Mouse (Mus musculus) c-Kit-negative CD71-positive TER-119-positive erythroid progenitor cells, embryonic 14.5 days (primary cell): Measurements from ENCODE around the gene Zfp935.
"Not testable (repeated sequence)": the region's sequence is repeated elsewhere in the genome, so short reads cannot be mapped to it uniquely, and the experiment has no call there.

Source experiments
- DNase-seq: peaks from one replicate; pipeline ENCODE4 v3.0.0-alpha.2; 2013; ENCODE audit warnings: low read depth, low spot score

Gene Zfp935

GRCm38 (mm10) chr13:62558189-62559110 lies at the start of gene Zfp935:
TSS of gene Zfp935 (minus strand) at chr13:62558511.
- peak; percentile 0 for DNase-seq

GRCm38 (mm10) chr13:62571099-62571498 lies 12.8 kb upstream of the Zfp935 start, which contains the start of gene Zfp934:
TSS of gene Zfp934 (minus strand) at chr13:62571199.
- not testable (repeated sequence) for DNase-seq

- DNase-seq = not testable (repeated sequence)
Observed at GRCm38 (mm10) chr13:62561696-62562095, 3.4 kb upstream of the Zfp935 start.

GRCm38 (mm10) chr13:62530129-62530528 lies 28.2 kb downstream of the Zfp935 start:
- DNase-seq = not testable (repeated sequence)

- not testable (repeated sequence) for DNase-seq
Observed at GRCm38 (mm10) chr13:62510641-62511420, 47.5 kb downstream of the Zfp935 start.

- not testable (repeated sequence) for DNase-seq
Observed at GRCm38 (mm10) chr13:62472661-62473060, 85.7 kb downstream of the Zfp935 start.

- peak; percentile 34 for DNase-seq
Observed at GRCm38 (mm10) chr13:62469947-62470346, 88.4 kb downstream of the Zfp935 start.

GRCm38 (mm10) chr13:62466424-62467334 lies 91.6 kb downstream of the Zfp935 start, which contains the start of gene Gm49359:
TSS of gene Gm49359 (minus strand) at chr13:62466832.
- peak; percentile 72 for DNase-seq
